Mouse (Mus musculus): ENCODE measurements around the gene Lonp1. TPM values are rescaled to one million over a fixed set of nuclear protein-coding genes. Genes with fewer than 3 reads are reported as not detected.

Lonp1 gene
- polyA plus RNA-seq, 1 experiment from 2014 or later = 59.0 TPM

DNA sequence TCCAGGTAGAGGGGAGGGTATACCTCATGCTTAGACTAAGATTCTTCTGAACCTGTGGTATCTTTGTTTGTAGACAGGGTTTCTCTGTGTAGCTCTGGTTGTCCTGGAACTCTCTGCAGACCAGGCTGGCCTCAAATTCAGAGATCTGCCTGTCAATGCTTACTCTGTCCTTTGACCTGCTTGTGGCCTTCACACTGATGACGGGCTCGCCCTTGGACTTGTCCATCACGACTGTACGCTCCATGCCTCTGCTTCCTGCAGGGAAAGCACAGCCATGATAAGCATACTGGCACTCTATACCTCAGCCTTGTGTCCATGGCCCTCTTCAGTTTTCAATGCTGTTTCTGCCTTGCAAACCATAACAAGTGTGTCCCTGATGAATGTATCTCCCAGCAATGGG is 59.3 kb downstream of the Lonp1 start:
- Histone ChIP-seq H3K4me1 (ENCODE audit: control insufficient read depth in 2 of 2, insufficient read depth in 2 of 2, low read length in 2 of 2) (no peaks in the 10 kb centered on the region), H3K9me3 (ENCODE audit: control insufficient read depth, low read length) (no peaks in the 10 kb centered on the region), H3K4me2 (ENCODE audit: low read length) (no peak overlapping the region), H3K4me3 (ENCODE audit: control insufficient read depth in 1 of 2, insufficient read depth in 1 of 2, low read depth in 1 of 2, low read length in 2 of 2) (no peak overlapping the region), H3K36me3 (ENCODE audit: control insufficient read depth, insufficient read depth, low read length) (peaks cover 100% of the 10 kb centered on the region), H3K27ac (replicated peaks in 1 of 2; ENCODE audit: control insufficient read depth in 1 of 2, insufficient read depth in 1 of 2, low read depth in 2 of 2, low read length in 2 of 2) (no peak overlapping the region), H3K27me3 (ENCODE audit: control insufficient read depth, insufficient read depth, low read length) (no peaks in the 10 kb centered on the region), H3K9ac (ENCODE audit: low read length) (no peak overlapping the region)
- WGBS = 90% methylated on average over 4 of the region's 4 CpGs
- ATAC-seq (ENCODE audit: insufficient number of reproducible peaks, insufficient read depth, low FRiP score, low read depth) = no peak

GRCm38 (mm10) chr17:56566918-56567317 is 59.8 kb downstream of the Lonp1 start:
- H3K9me3 ChIP-seq (ENCODE audit: control insufficient read depth, low read length) = no peaks in the 10 kb centered on the region
- H3K36me3 ChIP-seq (ENCODE audit: control insufficient read depth, insufficient read depth, low read length) = peaks cover 100% of the 10 kb centered on the region
- ATAC-seq (ENCODE audit: insufficient number of reproducible peaks, insufficient read depth, low FRiP score, low read depth) = no peak
- H3K4me2 ChIP-seq (ENCODE audit: low read length) = no peak overlapping the region
- H3K4me1 ChIP-seq (ENCODE audit: control insufficient read depth in 2 of 2, insufficient read depth in 2 of 2, low read length in 2 of 2) = no peaks in the 10 kb centered on the region
- H3K4me3 ChIP-seq (ENCODE audit: control insufficient read depth in 1 of 2, insufficient read depth in 1 of 2, low read depth in 1 of 2, low read length in 2 of 2) = no peak overlapping the region
- no peak overlapping the region for H3K9ac ChIP-seq (ENCODE audit: low read length)
- WGBS = 88% methylated on average over 5 of the region's 5 CpGs
- H3K27me3 ChIP-seq (ENCODE audit: control insufficient read depth, insufficient read depth, low read length) = no peaks in the 10 kb centered on the region
- H3K27ac ChIP-seq (replicated peaks in 1 of 2; ENCODE audit: control insufficient read depth in 1 of 2, insufficient read depth in 1 of 2, low read depth in 2 of 2, low read length in 2 of 2) = no peak overlapping the region

GRCm38 (mm10) chr17:56566293-56566692 is 60.4 kb downstream of the Lonp1 start:
- H3K4me3 ChIP-seq (ENCODE audit: control insufficient read depth in 1 of 2, insufficient read depth in 1 of 2, low read depth in 1 of 2, low read length in 2 of 2) = no peak overlapping the region
- WGBS = 91% methylated on average over 29 of the region's 29 CpGs
- no peak overlapping the region for H3K9ac ChIP-seq (ENCODE audit: low read length)
- no peaks in the 10 kb centered on the region for H3K27me3 ChIP-seq (ENCODE audit: control insufficient read depth, insufficient read depth, low read length)
- H3K4me1 ChIP-seq (ENCODE audit: control insufficient read depth in 2 of 2, insufficient read depth in 2 of 2, low read length in 2 of 2) = no peaks in the 10 kb centered on the region
- ATAC-seq (ENCODE audit: insufficient number of reproducible peaks, insufficient read depth, low FRiP score, low read depth) = no peak
- H3K9me3 ChIP-seq (ENCODE audit: control insufficient read depth, low read length) = no peaks in the 10 kb centered on the region
- H3K4me2 ChIP-seq (ENCODE audit: low read length) = no peak overlapping the region
- no peak overlapping the region for H3K27ac ChIP-seq (replicated peaks in 1 of 2; ENCODE audit: control insufficient read depth in 1 of 2, insufficient read depth in 1 of 2, low read depth in 2 of 2, low read length in 2 of 2)
- peaks cover 100% of the 10 kb centered on the region for H3K36me3 ChIP-seq (ENCODE audit: control insufficient read depth, insufficient read depth, low read length)

Other genes starting within 250 kb of the Lonp1 start
- gene Ptprs, start 150.4 kb downstream of the Lonp1 start, polyA plus RNA-seq (2014; fragmentation: Nextera tagmentation; extraction: Ambion mirVana) = 51.4 and 60.1 TPM in 2 replicates
- gene Znrf4, start 114.5 kb downstream of the Lonp1 start, polyA plus RNA-seq (2014; fragmentation: Nextera tagmentation; extraction: Ambion mirVana) = not detected in 2 replicates
- gene Gm20219, start 72.5 kb downstream of the Lonp1 start, polyA plus RNA-seq (2014; fragmentation: Nextera tagmentation; extraction: Ambion mirVana) = 0.16 and 0.58 TPM in 2 replicates
- 36.5 and 43.5 TPM in 2 replicates for gene Safb2, start 42.3 kb downstream of the Lonp1 start, polyA plus RNA-seq (2014; fragmentation: Nextera tagmentation; extraction: Ambion mirVana)
- gene Safb, start 42.1 kb downstream of the Lonp1 start, polyA plus RNA-seq (2014; fragmentation: Nextera tagmentation; extraction: Ambion mirVana) = 52.9 and 58.9 TPM in 2 replicates
- 390 and 398 TPM in 2 replicates for gene 2410015M20Rik, start 17.1 kb downstream of the Lonp1 start, polyA plus RNA-seq (2014; fragmentation: Nextera tagmentation; extraction: Ambion mirVana)
- gene Rpl36, start 13.5 kb downstream of the Lonp1 start, polyA plus RNA-seq (2014; fragmentation: Nextera tagmentation; extraction: Ambion mirVana) = 1,567 and 1,751 TPM in 2 replicates
- gene Catsperd, start 1.3 kb upstream of the Lonp1 start, polyA plus RNA-seq (2014; fragmentation: Nextera tagmentation; extraction: Ambion mirVana) = 0.46 and 0.50 TPM in 2 replicates
- 54.4 and 58.1 TPM in 2 replicates for gene Ranbp3, start 46.4 kb upstream of the Lonp1 start, polyA plus RNA-seq (2014; fragmentation: Nextera tagmentation; extraction: Ambion mirVana)
- gene Ndufa11, start 90.9 kb upstream of the Lonp1 start, polyA plus RNA-seq (2014; fragmentation: Nextera tagmentation; extraction: Ambion mirVana) = 1,100 and 1,119 TPM in 2 replicates
- 17.7 TPM in 2 replicates for gene Vmac, start 91.1 kb upstream of the Lonp1 start, polyA plus RNA-seq (2014; fragmentation: Nextera tagmentation; extraction: Ambion mirVana)
- 31.0 and 31.5 TPM in 2 replicates for gene Nrtn, start 130.6 kb upstream of the Lonp1 start, polyA plus RNA-seq (2014; fragmentation: Nextera tagmentation; extraction: Ambion mirVana)
- gene Dus3l, start 137.9 kb upstream of the Lonp1 start, polyA plus RNA-seq (2014; fragmentation: Nextera tagmentation; extraction: Ambion mirVana) = 28.8 and 31.3 TPM in 2 replicates
- gene Prr22, start 143.4 kb upstream of the Lonp1 start, polyA plus RNA-seq (2014; fragmentation: Nextera tagmentation; extraction: Ambion mirVana) = 0.96 and 1.2 TPM in 2 replicates
- 4.3 and 5.0 TPM in 2 replicates for gene Rfx2, start 204.1 kb upstream of the Lonp1 start, polyA plus RNA-seq (2014; fragmentation: Nextera tagmentation; extraction: Ambion mirVana)
- gene Acsbg2, start 247.6 kb upstream of the Lonp1 start, polyA plus RNA-seq (2014; fragmentation: Nextera tagmentation; extraction: Ambion mirVana) = not detected in 2 replicates
- 0.35 and 0.74 TPM in 2 replicates for gene 1700061G19Rik, start 248.6 kb upstream of the Lonp1 start, polyA plus RNA-seq (2014; fragmentation: Nextera tagmentation; extraction: Ambion mirVana)

All from heart, embryonic 14.5 days (tissue).